Mouse (Mus musculus) liver, embryonic 16.5 days (tissue): ENCODE measurements around the gene Mms22l. TPM values are rescaled to one million over a fixed set of nuclear protein-coding genes. Genes with fewer than 3 reads are reported as not detected.
A peak's percentile ranks its signal among the peaks of the same experiment; 100 is the strongest.
"Not testable (repeated sequence)": the region's sequence is repeated elsewhere in the genome, so short reads cannot be mapped to it uniquely, and the experiment has no call there.

ENCODE experiments used
- ATAC-seq: fragments of 200-750 bp; cut with Nextera tagmentation; 2 replicates; pipeline ENCODE4 v1.8.0; 2017; ENCODE audit warnings: low read depth, mild to moderate bottlenecking, moderate number of reproducible peaks, moderate library complexity
- H3K27ac ChIP-seq: fragments of 300-500 bp; sonication (generic); 2 replicates; pipeline ENCODE4 v1.5.1; 2014; ENCODE audit warnings: mild to moderate bottlenecking, low read length
- H3K27me3 ChIP-seq: fragments of 300-500 bp; sonication (generic); 2 replicates; pipeline ENCODE4 v1.6.1; 2014; ENCODE audit warnings: low read depth, low read length, mixed read lengths; ENCODE audit not compliant: control insufficient read depth, insufficient read depth
- H3K36me3 ChIP-seq: fragments of 300-500 bp; sonication (generic); 2 replicates; pipeline ENCODE4 v1.6.1; 2014; ENCODE audit warnings: mild to moderate bottlenecking; ENCODE audit not compliant: control insufficient read depth, insufficient read depth
- H3K4me1 ChIP-seq: fragments of 300-500 bp; sonication (generic); 2 replicates; pipeline ENCODE4 v1.6.1; 2014; ENCODE audit warnings: low read depth, low read length, mixed read lengths; ENCODE audit not compliant: control insufficient read depth
- H3K4me2 ChIP-seq: fragments of 300-500 bp; sonication (generic); 2 replicates; pipeline ENCODE4 v1.6.1; 2014; ENCODE audit warnings: low read depth, low read length, mixed read lengths
- H3K4me3 ChIP-seq: fragments of 300-500 bp; sonication (generic); 2 replicates; pipeline ENCODE4 v1.5.1; 2014; ENCODE audit warnings: low read depth, mild to moderate bottlenecking, low read length
- H3K9ac ChIP-seq: fragments of 300-500 bp; sonication (generic); 2 replicates; pipeline ENCODE4 v1.6.1; 2014; ENCODE audit warnings: low read depth, low read length
- H3K9me3 ChIP-seq: fragments of 300-500 bp; sonication (generic); replicated peaks from 2 replicates; pipeline ENCODE4 v1.6.1; 2016; ENCODE audit warnings: low read length; ENCODE audit not compliant: control insufficient read depth
- WGBS: fragments of 180-500 bp; shearing (Covaris S2); extraction: QIAGEN DNeasy Blood & Tissue Kit; methylation state at CpG from one replicate; pipeline ENCODE4 v1.1.7; 2014; ENCODE audit not compliant: insufficient replicate concordance; 5-methylcytosine and 5-hydroxymethylcytosine counted together
- polyA plus RNA-seq: library from polyadenylated mRNA; unstranded; fragments of >200 nt; fragmentation: Nextera tagmentation; extraction: Ambion mirVana; gene quantifications from 2 replicates; pipeline ENCODE4 v1.2.1, GENCODE M21; 2015

Mms22l gene
- polyA plus RNA-seq, 1 experiment from 2014 or later: 16.4 TPM

- Histone ChIP-seq H3K9ac (no peak overlapping the region), H3K27ac (no peak overlapping the region), H3K36me3 (no peaks in the 10 kb centered on the region), H3K9me3 (no peaks in the 10 kb centered on the region), H3K4me2 (no peak overlapping the region), H3K4me1 (no peaks in the 10 kb centered on the region), H3K27me3 (no peaks in the 10 kb centered on the region), H3K4me3 (no peak overlapping the region)
- ATAC-seq: no peak
- WGBS: 47% methylated on average over 1 of the region's 1 CpGs
These were observed 131.6 kb downstream of the Mms22l start for GRCm38 (mm10) chr4:24627871-24628270.

GRCm38 (mm10) chr4:24630430-24630829, 134.2 kb downstream of the Mms22l start:
- no peak overlapping the region for H3K27ac ChIP-seq
- H3K4me1 ChIP-seq: no peaks in the 10 kb centered on the region
- no peaks in the 10 kb centered on the region for H3K36me3 ChIP-seq
- H3K4me2 ChIP-seq: no peak overlapping the region
- ATAC-seq: no peak
- H3K4me3 ChIP-seq: no peak overlapping the region
- no peaks in the 10 kb centered on the region for H3K9me3 ChIP-seq
- H3K27me3 ChIP-seq: no peaks in the 10 kb centered on the region
- 60% methylated on average over 2 of the region's 2 CpGs for WGBS
- no peak overlapping the region for H3K9ac ChIP-seq

DNA sequence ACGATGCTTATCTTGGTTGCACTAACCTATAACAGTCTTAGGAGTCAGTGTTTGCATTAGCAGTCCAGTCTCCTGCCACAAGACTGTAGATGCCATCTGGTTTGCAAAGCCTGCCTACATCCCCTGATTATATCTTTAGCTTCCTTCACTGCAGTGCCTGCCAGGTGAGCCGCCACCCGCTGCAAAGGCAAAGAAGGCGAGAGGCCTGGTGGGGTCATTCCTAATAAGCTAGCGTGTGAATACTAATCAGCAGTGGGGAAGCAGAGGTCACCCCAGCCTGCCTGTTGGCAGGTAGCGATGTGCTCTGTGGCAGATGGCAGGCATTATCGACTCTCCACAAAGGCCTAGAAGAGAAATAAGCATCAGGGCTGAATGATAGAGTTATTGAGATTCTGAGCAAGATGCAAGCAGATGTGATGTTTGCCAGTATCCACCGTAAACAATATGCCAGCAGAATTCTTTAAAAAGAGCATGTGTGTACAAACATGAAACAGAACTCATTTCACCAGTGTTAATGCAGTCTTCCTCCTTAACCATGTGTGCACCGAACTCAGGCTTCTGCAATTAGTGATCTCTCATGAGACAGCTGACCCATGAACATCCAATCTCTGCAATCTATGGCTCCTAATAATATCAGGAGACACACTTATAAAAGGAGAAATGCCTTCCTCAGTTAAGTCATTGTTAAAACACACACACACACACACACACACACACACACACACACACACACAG, 135.1 kb downstream of the Mms22l start:
- H3K27ac ChIP-seq: no peak overlapping the region
- H3K4me3 ChIP-seq: no peak overlapping the region
- no peak overlapping the region for H3K9ac ChIP-seq
- H3K27me3 ChIP-seq: no peaks in the 10 kb centered on the region
- 73% methylated on average over 9 of the region's 9 CpGs for WGBS
- ATAC-seq: no peak
- H3K4me2 ChIP-seq: no peak overlapping the region
- no peaks in the 10 kb centered on the region for H3K36me3 ChIP-seq
- H3K4me1 ChIP-seq: no peaks in the 10 kb centered on the region
- H3K9me3 ChIP-seq: no peaks in the 10 kb centered on the region

- ATAC-seq: no peak
- H3K4me1 ChIP-seq: peaks cover 3% of the 10 kb centered on the region; the same call in 1 of the 2 replicates
- H3K27me3 ChIP-seq: no peaks in the 10 kb centered on the region
- 72% methylated on average over 2 of the region's 2 CpGs for WGBS
- H3K4me3 ChIP-seq: no peak overlapping the region
- no peak overlapping the region for H3K9ac ChIP-seq
- no peaks in the 10 kb centered on the region for H3K9me3 ChIP-seq
- H3K27ac ChIP-seq: no peak overlapping the region
- no peak overlapping the region for H3K4me2 ChIP-seq
- H3K36me3 ChIP-seq: no peaks in the 10 kb centered on the region
These were observed 146.1 kb downstream of the Mms22l start for GRCm38 (mm10) chr4:24642306-24642705.

DNA sequence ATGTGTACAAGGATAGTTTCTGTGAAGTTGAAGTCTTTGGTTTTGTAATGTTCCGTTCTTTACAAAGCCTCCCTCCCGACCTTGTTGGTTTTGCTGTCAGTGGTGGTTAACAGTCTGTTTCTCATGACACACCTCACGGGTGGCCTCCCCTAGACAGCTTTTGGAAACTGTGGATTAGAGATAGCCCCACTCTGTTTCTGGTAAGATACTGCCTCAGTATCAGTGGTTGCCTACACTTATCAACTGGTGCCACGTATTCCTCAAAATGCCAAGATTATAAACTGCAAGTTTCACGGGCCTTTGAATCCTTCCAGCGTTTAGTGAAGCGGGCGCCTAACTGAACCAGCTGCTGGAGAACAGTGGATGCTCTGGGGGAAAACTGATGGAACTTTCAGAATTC, 148.5 kb downstream of the Mms22l start:
- H3K9ac ChIP-seq, H3K4me2 ChIP-seq, H3K27me3 ChIP-seq, H3K4me1 ChIP-seq, H3K36me3 ChIP-seq, H3K9me3 ChIP-seq: not testable (repeated sequence)
- H3K27ac ChIP-seq: peak overlapping the region; percentile 72
- H3K4me3 ChIP-seq: peak overlapping the region; percentile 43
- peak; percentile 99 for ATAC-seq
- 39% methylated on average over 6 of the region's 8 CpGs for WGBS
